Mouse (Mus musculus) CH12.LX (cell line): ENCODE measurements around the gene Vps37b. TPM values are rescaled to one million over a fixed set of nuclear protein-coding genes. Genes with fewer than 3 reads are reported as not detected.

Source experiments
- DNase-seq: peaks from one replicate; pipeline ENCODE4 v3.0.0-alpha.2; 2013; ENCODE audit errors: extremely low read depth
- H3K27ac ChIP-seq: 2 replicates; pipeline ENCODE4 v1.5.1; 2012; ENCODE audit warnings: low read depth, mild to moderate bottlenecking, control low read depth, moderate library complexity; ENCODE audit not compliant: insufficient read depth
- H3K27me3 ChIP-seq: replicated peaks from 2 replicates; pipeline ENCODE3; 2012; ENCODE audit warnings: inconsistent platforms
- H3K36me3 ChIP-seq, 2 experiments: replicated peaks in 1 of 2; 2 replicates each; pipeline versions ENCODE3 to v1.6.1; 2012; ENCODE audit warnings: inconsistent platforms in 1 of 2, low read length in 1 of 2, mild to moderate bottlenecking in 1 of 2, mixed read lengths in 1 of 2, moderate library complexity in 1 of 2; ENCODE audit not compliant: control insufficient read depth in 1 of 2, insufficient read depth in 1 of 2
- H3K4me1 ChIP-seq, 2 experiments: 2 replicates each; pipeline ENCODE4 v1.6.1; 2012; ENCODE audit warnings: inconsistent platforms in 1 of 2, moderate library complexity in 1 of 2; ENCODE audit not compliant: insufficient read depth in 2 of 2, control insufficient read depth in 1 of 2
- H3K4me2 ChIP-seq: 2 replicates; pipeline ENCODE4 v1.6.1; 2012; ENCODE audit warnings: low read depth, mild to moderate bottlenecking, control low read depth; ENCODE audit not compliant: poor library complexity, insufficient read depth, severe bottlenecking
- H3K4me3 ChIP-seq, 3 experiments: fragments of 150-350 bp in 1 of 3; sonication (generic) in 1 of 3; replicated peaks in 1 of 3; 2 replicates each; pipeline versions ENCODE3 to v1.5.1; 2011 to 2012; ENCODE audit warnings: low read depth in 2 of 3, low read length in 2 of 3, mild to moderate bottlenecking in 2 of 3, moderate library complexity in 2 of 3, control low read depth in 1 of 3, improper control_type of control experiment in 1 of 3, inconsistent platforms in 1 of 3, mixed read lengths in 1 of 3; ENCODE audit not compliant: poor library complexity in 1 of 3
- H3K79me2 ChIP-seq: replicated peaks from 2 replicates; pipeline ENCODE4 v1.6.1; 2012; ENCODE audit warnings: mild to moderate bottlenecking, moderate library complexity; ENCODE audit not compliant: control insufficient read depth, poor library complexity, insufficient read depth, severe bottlenecking; ENCODE audit errors: extremely low read depth
- H3K9ac ChIP-seq: 2 replicates; pipeline ENCODE4 v1.6.1; 2012; ENCODE audit warnings: low read depth, mild to moderate bottlenecking, control low read depth, moderate library complexity; ENCODE audit not compliant: insufficient read depth
- H3K9me3 ChIP-seq: replicated peaks from 2 replicates; pipeline ENCODE3; 2012; ENCODE audit warnings: low read length, inconsistent platforms, mixed read lengths
- BHLHE40 ChIP-seq: IDR thresholded peaks from 2 replicates; pipeline ENCODE4 v1.6.1; 2011; ENCODE audit warnings: mild to moderate bottlenecking, low read depth, low read length, improper control_type of control experiment
- CHD1 ChIP-seq: IDR thresholded peaks from 2 replicates; pipeline ENCODE4 v1.6.1; 2012; ENCODE audit warnings: low read depth, low read length, improper control_type of control experiment, inconsistent platforms
- CHD2 ChIP-seq: IDR thresholded peaks from 2 replicates; pipeline ENCODE4 v1.6.1; 2011; ENCODE audit warnings: low read length, improper control_type of control experiment
- CTCF ChIP-seq, 2 experiments: IDR thresholded peaks in 1 of 2; conservative IDR thresholded peaks in 1 of 2; 2 replicates each; pipeline ENCODE4 v1.5.1; 2011 to 2012; ENCODE audit warnings: low read depth in 2 of 2, low read length in 2 of 2, improper control_type of control experiment in 1 of 2, inconsistent platforms in 1 of 2, mild to moderate bottlenecking in 1 of 2, moderate library complexity in 1 of 2
- E2F4 ChIP-seq: IDR thresholded peaks from 2 replicates; pipeline ENCODE4 v1.6.1; 2011; ENCODE audit warnings: low read depth, low read length, improper control_type of control experiment; ENCODE audit not compliant: insufficient replicate concordance
- ELF1 ChIP-seq: IDR thresholded peaks from 2 replicates; pipeline ENCODE4 v1.6.1; 2014; ENCODE audit warnings: low read depth, mild to moderate bottlenecking, inconsistent platforms, low read length, improper control_type of control experiment
- EP300 ChIP-seq: IDR thresholded peaks from 2 replicates; pipeline ENCODE4 v1.6.1; 2011; ENCODE audit warnings: low read length, improper control_type of control experiment
- ETS1 ChIP-seq: conservative IDR thresholded peaks from 2 replicates; pipeline ENCODE4 v1.6.1; 2012; ENCODE audit warnings: low read depth, mild to moderate bottlenecking, inconsistent platforms, low read length, improper control_type of control experiment, moderate library complexity
- GABPA ChIP-seq: IDR thresholded peaks from 2 replicates; pipeline ENCODE4 v1.6.1; 2012; ENCODE audit warnings: low read depth, low read length, improper control_type of control experiment, inconsistent platforms; ENCODE audit not compliant: insufficient replicate concordance
- HCFC1 ChIP-seq: IDR thresholded peaks from 2 replicates; pipeline ENCODE4 v1.6.1; 2012; ENCODE audit warnings: low read depth, mild to moderate bottlenecking, inconsistent platforms, low read length, improper control_type of control experiment
- IRF4 ChIP-seq: IDR thresholded peaks from 2 replicates; pipeline ENCODE4 v1.6.1; 2014; ENCODE audit warnings: low read depth, mild to moderate bottlenecking, inconsistent platforms, low read length, improper control_type of control experiment
- JUN ChIP-seq: IDR thresholded peaks from 2 replicates; pipeline ENCODE4 v1.6.1; 2011; ENCODE audit warnings: low read depth, mild to moderate bottlenecking, low read length, improper control_type of control experiment, moderate library complexity; ENCODE audit not compliant: insufficient read depth
- JUND ChIP-seq: conservative IDR thresholded peaks from 2 replicates; pipeline ENCODE4 v1.6.1; 2011; ENCODE audit warnings: low read depth, low read length, improper control_type of control experiment
- KAT2A ChIP-seq: IDR thresholded peaks from 2 replicates; pipeline ENCODE4 v1.6.1; 2012; ENCODE audit warnings: low read length, improper control_type of control experiment, inconsistent platforms; ENCODE audit not compliant: insufficient replicate concordance
- MAFK ChIP-seq: IDR thresholded peaks from 2 replicates; pipeline ENCODE4 v1.6.1; 2011; ENCODE audit warnings: low read length, improper control_type of control experiment; ENCODE audit not compliant: insufficient replicate concordance
- MAX ChIP-seq: IDR thresholded peaks from 2 replicates; pipeline ENCODE4 v1.6.1; 2011; ENCODE audit warnings: low read length, improper control_type of control experiment
- MAZ ChIP-seq: IDR thresholded peaks from 2 replicates; pipeline ENCODE4 v1.6.1; 2012; ENCODE audit warnings: low read depth, mild to moderate bottlenecking, inconsistent platforms, low read length, improper control_type of control experiment, moderate library complexity
- MEF2A ChIP-seq: IDR thresholded peaks from 2 replicates; pipeline ENCODE4 v1.6.1; 2014; ENCODE audit warnings: low read depth, mild to moderate bottlenecking, inconsistent platforms, low read length, improper control_type of control experiment, borderline replicate concordance
- MXI1 ChIP-seq: IDR thresholded peaks from 2 replicates; pipeline ENCODE4 v1.6.1; 2011; ENCODE audit warnings: mild to moderate bottlenecking, low read depth, low read length, improper control_type of control experiment
- MYC ChIP-seq: IDR thresholded peaks from 2 replicates; pipeline ENCODE4 v1.6.1; 2011; ENCODE audit warnings: low read depth, mild to moderate bottlenecking, improper control_type of control experiment, low read length
- NELFE ChIP-seq: IDR thresholded peaks from 2 replicates; pipeline ENCODE4 v1.6.1; 2011; ENCODE audit warnings: low read depth, low read length, improper control_type of control experiment
- NRF1 ChIP-seq: IDR thresholded peaks from 2 replicates; pipeline ENCODE4 v1.6.1; 2014; ENCODE audit warnings: low read depth, mild to moderate bottlenecking, inconsistent platforms, low read length, improper control_type of control experiment, moderate library complexity
- PAX5 ChIP-seq: IDR thresholded peaks from 2 replicates; pipeline ENCODE4 v1.6.1; 2012; ENCODE audit warnings: low read length, inconsistent platforms, mixed read lengths
- POLR2A ChIP-seq: IDR thresholded peaks from 2 replicates; pipeline ENCODE4 v1.6.1; 2011; ENCODE audit warnings: low read depth, mild to moderate bottlenecking, improper control_type of control experiment, low read length
- POLR2AphosphoS2 ChIP-seq: IDR thresholded peaks from 2 replicates; pipeline ENCODE4 v1.6.1; 2011; ENCODE audit warnings: low read depth, low read length, improper control_type of control experiment
- RAD21 ChIP-seq: IDR thresholded peaks from 2 replicates; pipeline ENCODE4 v1.6.1; 2011; ENCODE audit warnings: low read depth, mild to moderate bottlenecking, low read length, improper control_type of control experiment, moderate library complexity
- RCOR1 ChIP-seq: conservative IDR thresholded peaks from 2 replicates; pipeline ENCODE4 v1.6.1; 2012; ENCODE audit warnings: low read depth, mild to moderate bottlenecking, inconsistent platforms, low read length, improper control_type of control experiment
- SIN3A ChIP-seq: IDR thresholded peaks from 2 replicates; pipeline ENCODE4 v1.6.1; 2012; ENCODE audit warnings: low read length, improper control_type of control experiment, inconsistent platforms
- SMC3 ChIP-seq: IDR thresholded peaks from 2 replicates; pipeline ENCODE4 v1.6.1; 2011; ENCODE audit warnings: low read depth, low read length, improper control_type of control experiment
- TBP ChIP-seq: conservative IDR thresholded peaks from 2 replicates; pipeline ENCODE4 v1.6.1; 2011; ENCODE audit warnings: low read depth, low read length, improper control_type of control experiment
- TCF12 ChIP-seq: IDR thresholded peaks from 2 replicates; pipeline ENCODE4 v1.6.1; 2014; ENCODE audit warnings: low read depth, mild to moderate bottlenecking, inconsistent platforms, low read length, improper control_type of control experiment
- UBTF ChIP-seq: IDR thresholded peaks from 2 replicates; pipeline ENCODE4 v1.6.1; 2012; ENCODE audit warnings: low read depth, mild to moderate bottlenecking, inconsistent platforms, low read length, improper control_type of control experiment, moderate library complexity
- USF1 ChIP-seq: IDR thresholded peaks from 2 replicates; pipeline ENCODE4 v1.6.1; 2014; ENCODE audit warnings: low read depth, mild to moderate bottlenecking, inconsistent platforms, low read length, improper control_type of control experiment
- USF2 ChIP-seq: conservative IDR thresholded peaks from 2 replicates; pipeline ENCODE4 v1.6.1; 2011; ENCODE audit warnings: low read depth, low read length, improper control_type of control experiment
- ZC3H11A ChIP-seq: IDR thresholded peaks from 2 replicates; pipeline ENCODE4 v1.6.1; 2012; ENCODE audit warnings: low read depth, mild to moderate bottlenecking, inconsistent platforms, low read length, improper control_type of control experiment
- ZKSCAN1 ChIP-seq: IDR thresholded peaks from 2 replicates; pipeline ENCODE4 v1.6.1; 2012; ENCODE audit warnings: low read depth, inconsistent platforms, low read length, improper control_type of control experiment, borderline replicate concordance
- ZMIZ1 ChIP-seq: IDR thresholded peaks from 2 replicates; pipeline ENCODE4 v1.6.1; 2012; ENCODE audit warnings: low read depth, mild to moderate bottlenecking, inconsistent platforms, low read length, improper control_type of control experiment
- ZNF384 ChIP-seq: IDR thresholded peaks from 2 replicates; pipeline ENCODE4 v1.6.1; 2012; ENCODE audit warnings: low read depth, low read length, improper control_type of control experiment, inconsistent platforms
- dilution Hi-C: fragments of 300-500 bp; cut with MboI; formaldehyde crosslinking; loops from 2 replicates; pipeline ENCODE4 v1.14.3; 2020; ENCODE audit warnings: low sequenced_read_pairs; ENCODE audit not compliant: extremely low pct_unique_long_range_greater_than_20kb, extremely low pct_ligation_motif_present
- in situ Hi-C: fragments of 300-500 bp; cut with MboI; formaldehyde crosslinking; loops from 3 replicates; pipeline ENCODE4 v1.14.3; 2019; ENCODE audit warnings: low sequenced_read_pairs, low pct_ligation_motif_present, low pct_unique_long_range_greater_than_20kb, mixed read lengths
- polyA plus RNA-seq: library from polyadenylated mRNA; unstranded; fragments of >175 nt; gene quantifications from 2 replicates; pipeline ENCODE4 v1.2.1, GENCODE M21; 2012; ENCODE audit warnings: low read depth; ENCODE audit not compliant: insufficient read length
- total RNA-seq, 2 experiments: library from RNA; depleted of rRNA; stranded (reverse); fragments of 300-350 nt in 1 of 2; fragments of >200 nt in 1 of 2; gene quantifications; 2 replicates each; pipeline ENCODE4 v1.2.3; 2012 to 2014

Gene Vps37b
- total and polyA plus RNA-seq, 3 experiments = 8.7 to 23.5 (median 10.2) TPM

DNA sequence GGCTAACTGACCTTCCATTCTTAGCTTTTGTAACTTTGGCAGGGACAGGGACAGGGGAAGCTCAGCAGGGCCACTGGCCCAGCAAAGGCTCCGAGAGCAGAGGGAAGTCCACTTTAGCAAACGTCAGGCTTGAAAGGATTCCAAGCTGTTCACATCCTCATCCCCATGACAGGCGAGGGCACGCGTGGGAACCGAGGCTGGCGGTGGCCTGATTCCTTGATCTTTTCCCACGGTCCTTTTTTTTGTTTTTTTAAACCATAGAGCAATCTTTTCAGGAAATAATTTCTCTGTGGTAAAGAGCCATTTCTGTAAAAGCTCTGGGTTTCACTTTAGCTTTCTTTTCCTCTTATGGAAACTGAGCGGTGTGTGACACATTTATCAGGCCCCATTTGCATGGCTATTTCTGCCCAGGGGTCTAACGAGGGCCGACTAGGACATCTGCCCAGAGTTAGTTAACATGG, 17.2 kb downstream of the Vps37b start:
- Histone ChIP-seq H3K9me3 (no peaks in the 10 kb centered on the region), H3K4me2 (peak overlapping the region; percentile 90), H3K4me3 (peak overlapping the region; percentile 6 to 37 (median 29)), H3K36me3 (peaks cover 6 to 36% of the 10 kb centered on the region in 2 experiments), H3K27me3 (no peaks in the 10 kb centered on the region), H3K27ac (peak overlapping the region; percentile 95), H3K4me1 (peaks cover 49 to 93% of the 10 kb centered on the region in 2 experiments), H3K9ac (peak overlapping the region; percentile 41), H3K79me2 (peaks cover 12% of the 10 kb centered on the region)
- dilution Hi-C loops = no loop called here
- in situ Hi-C loops = no loop called here
- no peak for TF ChIP-seq ZC3H11A
- TF ChIP-seq CTCF (conservative IDR thresholded peaks at IDR 0.05 in 1 of 2, IDR thresholded peaks at IDR 0.05 in 1 of 2; ENCODE audit: low read depth in 2 of 2, low read length in 2 of 2) = no peak
- peak; percentile 100 for TF ChIP-seq MEF2A
- TF ChIP-seq GABPA = no peak
- peak; percentile 61; the same call in 1 of the 2 replicates for TF ChIP-seq TBP
- TF ChIP-seq EP300 = peak; percentile 95
- TF ChIP-seq E2F4 = no peak
- no peak for TF ChIP-seq CHD2
- TF ChIP-seq CHD1 = no peak
- TF ChIP-seq HCFC1 = peak; percentile 20; the same call in 1 of the 2 replicates
- TF ChIP-seq MYC = no peak
- peak; percentile 95 for TF ChIP-seq IRF4
- peak; percentile 91 for TF ChIP-seq BHLHE40
- no peak for TF ChIP-seq USF2
- TF ChIP-seq MXI1 = no peak; the same call in 1 of the 2 replicates
- peak; percentile 89 for TF ChIP-seq ZNF384
- no peak for TF ChIP-seq ZKSCAN1
- peak; percentile 86 for TF ChIP-seq MAFK
- TF ChIP-seq KAT2A = no peak
- TF ChIP-seq TCF12 = peak; percentile 89
- TF ChIP-seq NELFE = no peak
- no peak; the same call in 1 of the 2 replicates for TF ChIP-seq RAD21
- TF ChIP-seq UBTF = no peak
- peak; percentile 90 for TF ChIP-seq SIN3A
- no peak for TF ChIP-seq SMC3
- TF ChIP-seq JUN = peak; percentile 73
- TF ChIP-seq RCOR1 = peak; percentile 80; the same call in 1 of the 2 replicates
- TF ChIP-seq ELF1 = no peak
- TF ChIP-seq POLR2AphosphoS2 = no peak
- no peak for TF ChIP-seq USF1
- TF ChIP-seq MAX = no peak; the same call in 1 of the 2 replicates
- TF ChIP-seq MAZ = no peak
- peak; percentile 95 for TF ChIP-seq ETS1
- peak; percentile 76; the same call in 1 of the 2 replicates for TF ChIP-seq JUND
- no peak for TF ChIP-seq NRF1
- TF ChIP-seq POLR2A = no peak
- TF ChIP-seq ZMIZ1 = no peak
- TF ChIP-seq PAX5 = no peak
- DNase-seq = peak; percentile 69
